Mouse (Mus musculus) limb, embryonic 10.5 days (tissue): ENCODE measurements around the gene Spata31d1c. TPM values are rescaled to one million over a fixed set of nuclear protein-coding genes. Genes with fewer than 3 reads are reported as not detected.

ENCODE experiments used
- DNase-seq: peaks from one replicate; pipeline ENCODE4 v3.0.0-alpha.2; 2017; ENCODE audit warnings: low spot score
- H3K27ac ChIP-seq: fragments of 300-500 bp; sonication (generic); 2 replicates; pipeline ENCODE4 v1.5.1; 2016; ENCODE audit warnings: mild to moderate bottlenecking
- H3K27me3 ChIP-seq: fragments of 300-500 bp; sonication (generic); 2 replicates; pipeline ENCODE4 v1.6.1; 2016; ENCODE audit warnings: low read depth, mild to moderate bottlenecking; ENCODE audit not compliant: poor library complexity, severe bottlenecking
- H3K36me3 ChIP-seq: fragments of 300-500 bp; sonication (generic); 2 replicates; pipeline ENCODE4 v1.6.1; 2016; ENCODE audit warnings: mild to moderate bottlenecking, moderate library complexity
- H3K4me1 ChIP-seq: fragments of 300-500 bp; sonication (generic); 2 replicates; pipeline ENCODE4 v1.6.1; 2016
- H3K4me3 ChIP-seq: fragments of 300-500 bp; sonication (generic); 2 replicates; pipeline ENCODE4 v1.5.1; 2016; ENCODE audit warnings: mild to moderate bottlenecking, moderate library complexity
- H3K9me3 ChIP-seq: fragments of 300-500 bp; sonication (generic); replicated peaks from 2 replicates; pipeline ENCODE4 v1.6.1; 2016; ENCODE audit warnings: mild to moderate bottlenecking
- WGBS: fragments of 180-500 bp; shearing (Covaris S2); methylation state at CpG from one replicate; pipeline ENCODE4 v1.1.7; 2016; 5-methylcytosine and 5-hydroxymethylcytosine counted together
- polyA plus RNA-seq: library from polyadenylated mRNA; unstranded; fragments of >200 nt; fragmentation: Nextera tagmentation; extraction: Ambion mirVana; gene quantifications from 2 replicates; pipeline ENCODE4 v1.2.1, GENCODE M21; 2016

Gene Spata31d1c
- not detected in 2 replicates for polyA plus RNA-seq

- DNase-seq = no peak
- H3K4me1 ChIP-seq = no peaks in the 10 kb centered on the region
These were observed at the start of gene Spata31d1c for GRCm38 (mm10) chr13:65032758-65033157. Gene Spata31d1c (plus strand): TSS chr13:65033058.

GRCm38 (mm10) chr13:64988828-64989227 is 44.0 kb upstream of the Spata31d1c start:
- H3K4me3 ChIP-seq = no peak overlapping the region
- H3K27ac ChIP-seq = no peak overlapping the region
- H3K27me3 ChIP-seq = no peaks in the 10 kb centered on the region
- H3K36me3 ChIP-seq = no peaks in the 10 kb centered on the region
- no peak for DNase-seq
- H3K4me1 ChIP-seq = no peaks in the 10 kb centered on the region
- no peaks in the 10 kb centered on the region for H3K9me3 ChIP-seq

More at GRCm38 (mm10) chr13:65032758-65033157, at the start of gene Spata31d1c:
- no peaks in the 10 kb centered on the region for H3K36me3 ChIP-seq
- H3K27me3 ChIP-seq = no peaks in the 10 kb centered on the region
- H3K9me3 ChIP-seq = no peaks in the 10 kb centered on the region
- H3K27ac ChIP-seq = no peak within 1 kb of the TSS
- no peak within 1 kb of the TSS for H3K4me3 ChIP-seq

- Histone ChIP-seq H3K27me3 (no peaks in the 10 kb centered on the region), H3K4me1 (no peaks in the 10 kb centered on the region), H3K36me3 (no peaks in the 10 kb centered on the region), H3K9me3 (no peaks in the 10 kb centered on the region), H3K27ac (no peak overlapping the region), H3K4me3 (no peak overlapping the region)
- no peak for DNase-seq
These were observed 27.4 kb upstream of the Spata31d1c start for GRCm38 (mm10) chr13:65005414-65005813.

- Histone ChIP-seq H3K9me3 (no peaks in the 10 kb centered on the region), H3K4me1 (no peaks in the 10 kb centered on the region), H3K4me3 (no peak overlapping the region), H3K27ac (no peak overlapping the region), H3K36me3 (no peaks in the 10 kb centered on the region), H3K27me3 (no peaks in the 10 kb centered on the region)
- no peak for DNase-seq
- 82% methylated on average over 1 of the region's 1 CpGs for WGBS
These were observed 26.1 kb upstream of the Spata31d1c start for GRCm38 (mm10) chr13:65006760-65007159.

- no peaks in the 10 kb centered on the region for H3K36me3 ChIP-seq
- H3K4me1 ChIP-seq = no peaks in the 10 kb centered on the region
- WGBS = 53% methylated on average over 1 of the region's 1 CpGs
- no peak for DNase-seq
- H3K9me3 ChIP-seq = no peaks in the 10 kb centered on the region
- no peak overlapping the region for H3K27ac ChIP-seq
- H3K4me3 ChIP-seq = no peak overlapping the region
- H3K27me3 ChIP-seq = no peaks in the 10 kb centered on the region
These were observed 24.9 kb upstream of the Spata31d1c start for GRCm38 (mm10) chr13:65007971-65008370.

GRCm38 (mm10) chr13:65011052-65011738 is 21.7 kb upstream of the Spata31d1c start:
- Histone ChIP-seq H3K9me3 (no peaks in the 10 kb centered on the region), H3K4me3 (no peak overlapping the region), H3K27ac (no peak overlapping the region), H3K4me1 (no peaks in the 10 kb centered on the region), H3K36me3 (no peaks in the 10 kb centered on the region), H3K27me3 (no peaks in the 10 kb centered on the region)
- WGBS = 72% methylated on average over 4 of the region's 4 CpGs
- no peak for DNase-seq

- WGBS = 55% methylated on average over 4 of the region's 4 CpGs
- H3K36me3 ChIP-seq = no peaks in the 10 kb centered on the region
- H3K9me3 ChIP-seq = no peaks in the 10 kb centered on the region
- no peak for DNase-seq
- no peak overlapping the region for H3K27ac ChIP-seq
- H3K27me3 ChIP-seq = no peaks in the 10 kb centered on the region
- H3K4me3 ChIP-seq = no peak overlapping the region
- no peaks in the 10 kb centered on the region for H3K4me1 ChIP-seq
These were observed 2.2 kb downstream of the Spata31d1c start for GRCm38 (mm10) chr13:65035057-65035456.

GRCm38 (mm10) chr13:65052660-65053059 is 19.8 kb downstream of the Spata31d1c start, which contains the start of gene Prss47:
Gene Prss47 (minus strand): TSS chr13:65052760.
- 89% methylated on average over 9 of the region's 9 CpGs for WGBS
- no peaks in the 10 kb centered on the region for H3K36me3 ChIP-seq
- H3K27ac ChIP-seq = no peak within 1 kb of the TSS
- H3K9me3 ChIP-seq = no peaks in the 10 kb centered on the region
- H3K4me1 ChIP-seq = no peaks in the 10 kb centered on the region
- no peaks in the 10 kb centered on the region for H3K27me3 ChIP-seq
- no peak for DNase-seq
- H3K4me3 ChIP-seq = no peak within 1 kb of the TSS

- peaks cover 49% of the 10 kb centered on the region for H3K36me3 ChIP-seq
- no peak overlapping the region for H3K27ac ChIP-seq
- DNase-seq = no peak
- WGBS = 94% methylated on average over 2 of the region's 2 CpGs
- H3K9me3 ChIP-seq = no peaks in the 10 kb centered on the region
- no peaks in the 10 kb centered on the region for H3K27me3 ChIP-seq
- no peaks in the 10 kb centered on the region for H3K4me1 ChIP-seq
- no peak overlapping the region for H3K4me3 ChIP-seq
These were observed 37.1 kb downstream of the Spata31d1c start for GRCm38 (mm10) chr13:65069969-65070368.

Other genes starting within 250 kb of the Spata31d1c start
- 0.06 TPM in 1 of 2 replicates, not detected in the other for gene Cntnap3, start 129.1 kb upstream of the Spata31d1c start, polyA plus RNA-seq
- not detected in 2 replicates for gene Spata31, start 115.7 kb upstream of the Spata31d1c start, polyA plus RNA-seq
- gene Prss47, start 19.7 kb downstream of the Spata31d1c start, polyA plus RNA-seq = not detected in 2 replicates
- 39.5 and 50.6 TPM in 2 replicates for gene Mfsd14b, start 79.9 kb downstream of the Spata31d1c start, polyA plus RNA-seq
- not detected in 2 replicates for gene Olfr465-ps1, start 105.0 kb downstream of the Spata31d1c start, polyA plus RNA-seq
- not detected in 2 replicates for gene Olfr466, start 117.2 kb downstream of the Spata31d1c start, polyA plus RNA-seq
- 0.10 TPM in 1 of 2 replicates, not detected in the other for gene Nlrp4f, start 172.9 kb downstream of the Spata31d1c start, polyA plus RNA-seq
- gene Gm10775, start 226.5 kb downstream of the Spata31d1c start, polyA plus RNA-seq = not detected in 2 replicates
- 12.7 and 16.6 TPM in 2 replicates for gene Zfp369, start 245.8 kb downstream of the Spata31d1c start, polyA plus RNA-seq